ENCODE assay signal across 8 mouse cellular contexts in genomic region chr10:18317961-18318915, GRCm38 (mm10). TPM values are rescaled to one million over a fixed set of nuclear protein-coding genes. Genes with fewer than 3 reads are reported as not detected.
DNase-seq lines count a peak whose midpoint lies in the region; ATAC-seq and TF ChIP-seq lines count a peak whose summit lies in the region.

No protein-coding gene starts in this region.

- peak overlapping the region; percentile 96 for H3K27ac ChIP-seq in forebrain, embryonic 10.5 days
- peak overlapping the region; percentile 22; the same call in 1 of the 2 replicates for H3K27ac ChIP-seq in heart, postnatal 0 days (ENCODE audit: low read depth)
- H3K27ac ChIP-seq in lung, postnatal 0 days (ENCODE audit: low read length), result peak overlapping the region; percentile 54

- no peaks in the 10 kb centered on the region; the same call in 1 of the 2 replicates for H3K9me3 ChIP-seq in forebrain, embryonic 10.5 days
- H3K9me3 ChIP-seq in heart, postnatal 0 days (replicated peaks; ENCODE audit: control insufficient read depth, low read length), result no peaks in the 10 kb centered on the region
- no peaks in the 10 kb centered on the region for H3K9me3 ChIP-seq in lung, postnatal 0 days (ENCODE audit: low read length)

- H3K4me3 ChIP-seq in forebrain, embryonic 10.5 days, result peak overlapping the region; percentile 83
- peak overlapping the region; percentile 73 for H3K4me3 ChIP-seq in heart, postnatal 0 days (ENCODE audit: low read depth, low read length)
- H3K4me3 ChIP-seq in lung, postnatal 0 days (ENCODE audit: low read depth, low read length), result peak overlapping the region; percentile 72

- peak overlapping the region; percentile 98 for H3K4me2 ChIP-seq in heart, postnatal 0 days (ENCODE audit: low read depth, low read length)
- peak overlapping the region; percentile 98 for H3K4me2 ChIP-seq in lung, postnatal 0 days (replicated peaks; ENCODE audit: low read depth, low read length)

- H3K9ac ChIP-seq in heart, postnatal 0 days (replicated peaks; ENCODE audit: low read depth, low read length), result peak overlapping the region; percentile 49
- peak overlapping the region; percentile 48 for H3K9ac ChIP-seq in lung, postnatal 0 days (replicated peaks; ENCODE audit: low read depth)

- no peak for TF ChIP-seq EP300 in heart, postnatal 0 days (IDR thresholded peaks at IDR 0.05; ENCODE audit: low read depth)
- no peak for TF ChIP-seq EP300 in lung, postnatal 0 days (IDR thresholded peaks at IDR 0.05)

- DNase-seq in spleen, adult 18-20 months, result peak; percentile 7 to 16
- no peak for DNase-seq in spleen, adult 12 weeks (ENCODE audit: low spot score)
- peak; percentile 71 for DNase-seq in forebrain, embryonic 10.5 days (ENCODE audit: extremely low spot score, low spot score)
- peak; percentile 63 for DNase-seq in heart, postnatal 0 days (ENCODE audit: low spot score)
- peak; percentile 86 for DNase-seq in kidney, postnatal 14 days
- DNase-seq in lung, postnatal 0 days (ENCODE audit: low spot score), result peak; percentile 89
- peak; percentile 72 for DNase-seq in retina, embryonic 14.5 days (ENCODE audit: low spot score)
- peak; percentile 79 for DNase-seq in urinary bladder, postnatal 14 days (ENCODE audit: low spot score)

- 1% methylated on average over 80 of the region's 89 CpGs for WGBS in forebrain, embryonic 10.5 days
- 4% methylated on average over 42 of the region's 89 CpGs for WGBS in heart, postnatal 0 days
- 5% methylated on average over 30 of the region's 89 CpGs for WGBS in lung, postnatal 0 days

- H3K36me3 ChIP-seq in forebrain, embryonic 10.5 days (replicated peaks), result no peaks in the 10 kb centered on the region
- H3K36me3 ChIP-seq in heart, postnatal 0 days (replicated peaks; ENCODE audit: control insufficient read depth, insufficient read depth, low read length), result no peaks in the 10 kb centered on the region
- no peaks in the 10 kb centered on the region for H3K36me3 ChIP-seq in lung, postnatal 0 days (ENCODE audit: insufficient read depth, low read length)

- H3K4me1 ChIP-seq in forebrain, embryonic 10.5 days, result peaks cover 31% of the 10 kb centered on the region
- peaks cover 7% of the 10 kb centered on the region; the same call in 1 of the 2 replicates for H3K4me1 ChIP-seq in heart, postnatal 0 days (ENCODE audit: control insufficient read depth, insufficient read depth)
- H3K4me1 ChIP-seq in lung, postnatal 0 days (ENCODE audit: insufficient read depth, low read depth, low read length), result no peaks in the 10 kb centered on the region

- ATAC-seq in heart, postnatal 0 days (ENCODE audit: insufficient read depth, low read depth), result peak; percentile 80
- peak; percentile 89 for ATAC-seq in lung, postnatal 0 days

- H3K27me3 ChIP-seq in forebrain, embryonic 10.5 days (ENCODE audit: poor library complexity, severe bottlenecking), result peaks cover 17% of the 10 kb centered on the region
- no peaks in the 10 kb centered on the region for H3K27me3 ChIP-seq in heart, postnatal 0 days (ENCODE audit: control insufficient read depth, insufficient read depth, low read length)
- H3K27me3 ChIP-seq in lung, postnatal 0 days (replicated peaks; ENCODE audit: insufficient read depth, low read length), result 0 out of 2 replicates have a peak, but pooled peaks cover 3% of the 10 kb centered on the region

- TF ChIP-seq CTCF in heart, postnatal 0 days (IDR thresholded peaks at IDR 0.05; ENCODE audit: low read depth), result no peak
- TF ChIP-seq CTCF in lung, postnatal 0 days (IDR thresholded peaks at IDR 0.05), result peak; percentile 19; the same call in 1 of the 2 replicates

RNA-seq across cellular contexts. Expression of gene Nhsl1, which starts 0.5 kb away (rescaled TPM):
- 11.4 and 11.6 TPM in 2 replicates for polyA plus RNA-seq in forebrain, embryonic 10.5 days (2016; fragmentation: Nextera tagmentation; extraction: Ambion mirVana)
- 20.1 and 31.7 TPM in 2 replicates for total RNA-seq in heart, postnatal 0 days (2014; rRNA removed; ENCODE audit: low replicate concordance)
- polyA plus RNA-seq in heart, postnatal 0 days (2015; fragmentation: Nextera tagmentation; extraction: Ambion mirVana), result 8.8 and 10.1 TPM in 2 replicates
- 1.9 and 3.0 TPM in 2 replicates for polyA plus RNA-seq in lung, postnatal 0 days (2015; fragmentation: Nextera tagmentation; extraction: Ambion mirVana)

Comparison
In these comparisons a context has a peak if more than half of its experiments do, and no peak if none do; other contexts are left out.
1. H3K27ac ChIP-seq: peak in every context shown above with its lines; median percentile 96 in forebrain, embryonic 10.5 days; 54 in lung, postnatal 0 days; 22 in heart, postnatal 0 days.